In genomic region chr19:8898576-8898975, GRCm38 (mm10) we compare ENCODE assay signal across 8 mouse cellular contexts. TPM values are rescaled to one million over a fixed set of nuclear protein-coding genes. Genes with fewer than 3 reads are reported as not detected.
DNase-seq lines count a peak whose midpoint lies in the region; ATAC-seq and TF ChIP-seq lines count a peak whose summit lies in the region.

No protein-coding gene starts in this region.

- H3K36me3 ChIP-seq in heart, embryonic 16.5 days (ENCODE audit: control insufficient read depth, insufficient read depth), result peaks cover 19% of the 10 kb centered on the region
- H3K36me3 ChIP-seq in forebrain, embryonic 12.5 days (replicated peaks), result peaks cover 49% of the 10 kb centered on the region
- H3K36me3 ChIP-seq in liver, postnatal 0 days (replicated peaks; ENCODE audit: insufficient read depth, low read length), result peaks cover 17% of the 10 kb centered on the region

- H3K9ac ChIP-seq in heart, embryonic 16.5 days (ENCODE audit: low read length), result peak overlapping the region; percentile 95
- H3K9ac ChIP-seq in forebrain, embryonic 12.5 days, result peak overlapping the region; percentile 95
- H3K9ac ChIP-seq in liver, postnatal 0 days (replicated peaks), result peak overlapping the region; percentile 97

- no peak; the same call in 1 of the 2 replicates for ATAC-seq in heart, embryonic 16.5 days (replicated peaks; ENCODE audit: extremely low read depth, insufficient read depth, low FRiP score)
- peak; percentile 19 for ATAC-seq in CD4-positive, CD25-positive, alpha-beta regulatory T cell, adult 4 months
- ATAC-seq in forebrain, embryonic 12.5 days (ENCODE audit: low FRiP score), result no peak
- no peak for ATAC-seq in liver, postnatal 0 days

- peak overlapping the region; percentile 92 for H3K4me3 ChIP-seq in heart, embryonic 16.5 days (ENCODE audit: low read length)
- peak overlapping the region; percentile 94 for H3K4me3 ChIP-seq in forebrain, embryonic 12.5 days (replicated peaks)
- peak overlapping the region; percentile 98 for H3K4me3 ChIP-seq in liver, postnatal 0 days (ENCODE audit: low read depth, low read length)

- WGBS in heart, embryonic 16.5 days, result 5% methylated on average over 13 of the region's 13 CpGs
- WGBS in forebrain, embryonic 12.5 days, result 14% methylated on average over 13 of the region's 13 CpGs
- 3% methylated on average over 13 of the region's 13 CpGs for WGBS in liver, postnatal 0 days (ENCODE audit: insufficient replicate concordance)

- peaks cover 25% of the 10 kb centered on the region for H3K4me1 ChIP-seq in heart, embryonic 16.5 days (ENCODE audit: control insufficient read depth, insufficient read depth, low read length)
- H3K4me1 ChIP-seq in forebrain, embryonic 12.5 days, result peaks cover 40% of the 10 kb centered on the region
- peaks cover 40% of the 10 kb centered on the region for H3K4me1 ChIP-seq in liver, postnatal 0 days (ENCODE audit: insufficient read depth)

- DNase-seq in heart, adult 8-10 months (ENCODE audit: low spot score), result no peak
- DNase-seq in liver, postnatal 0 days, result no peak
- no peak for DNase-seq in adrenal gland, postnatal 10 days
- DNase-seq in embryo, embryonic 10 days (ENCODE audit: low spot score), result no peak
- no peak for DNase-seq in adrenal gland, postnatal 25 days

- no peak for TF ChIP-seq EP300 in liver, postnatal 0 days (IDR thresholded peaks at IDR 0.05; ENCODE audit: low read depth)

- no peaks in the 10 kb centered on the region for H3K27me3 ChIP-seq in heart, embryonic 16.5 days (ENCODE audit: control insufficient read depth, insufficient read depth, low read length)
- no peaks in the 10 kb centered on the region for H3K27me3 ChIP-seq in forebrain, embryonic 12.5 days
- no peaks in the 10 kb centered on the region for H3K27me3 ChIP-seq in liver, postnatal 0 days (ENCODE audit: insufficient read depth, low read length)

- H3K9me3 ChIP-seq in heart, embryonic 16.5 days (replicated peaks; ENCODE audit: control insufficient read depth, low read length), result no peaks in the 10 kb centered on the region
- no peaks in the 10 kb centered on the region for H3K9me3 ChIP-seq in forebrain, embryonic 12.5 days
- no peaks in the 10 kb centered on the region for H3K9me3 ChIP-seq in liver, postnatal 0 days (ENCODE audit: low read length)

- peak overlapping the region; percentile 85 for H3K27ac ChIP-seq in heart, embryonic 16.5 days (ENCODE audit: low read length)
- peak overlapping the region; percentile 89 for H3K27ac ChIP-seq in forebrain, embryonic 12.5 days
- H3K27ac ChIP-seq in liver, postnatal 0 days (ENCODE audit: low read depth), result peak overlapping the region; percentile 97

- no peak for TF ChIP-seq CTCF in liver, postnatal 0 days (IDR thresholded peaks at IDR 0.05; ENCODE audit: low read depth)

- peak overlapping the region; percentile 79 for H3K4me2 ChIP-seq in heart, embryonic 16.5 days (ENCODE audit: low read depth, low read length)
- H3K4me2 ChIP-seq in forebrain, embryonic 12.5 days, result peak overlapping the region; percentile 73
- peak overlapping the region; percentile 94 for H3K4me2 ChIP-seq in liver, postnatal 0 days (ENCODE audit: low read depth, low read length)

RNA-seq across cellular contexts. Expression of gene Ganab, which starts 0.7 kb away (rescaled TPM):
- polyA plus RNA-seq in heart, embryonic 16.5 days (2015; fragmentation: Nextera tagmentation; extraction: Ambion mirVana), result 56.7 and 62.6 TPM in 2 replicates
- total RNA-seq in heart, adult 8-10 months (2022), result 10 to 100 TPM; 45.5 to 49.6 (median 47.2) TPM
- polyA plus RNA-seq in CD4-positive, CD25-positive, alpha-beta regulatory T cell, adult 4 months (2017; shearing (Covaris generic)), result 10 to 100 TPM; 50.2 to 83.9 TPM
- 106 and 113 TPM in 2 replicates for polyA plus RNA-seq in forebrain, embryonic 12.5 days (2016; fragmentation: Nextera tagmentation; extraction: Ambion mirVana)
- polyA plus RNA-seq in liver, postnatal 0 days (2015; fragmentation: Nextera tagmentation; extraction: Ambion mirVana), result 29.4 and 32.4 TPM in 2 replicates
- total RNA-seq in adrenal gland, postnatal 10 days (2021), result 100 to 1,000 TPM; 142 to 150 TPM
- total RNA-seq in adrenal gland, postnatal 25 days (2021), result 196 and 200 TPM in 2 replicates

RNA-seq across cellular contexts. Expression of gene Ints5, which starts 5.8 kb away (rescaled TPM):
- polyA plus RNA-seq in heart, embryonic 16.5 days (2015; fragmentation: Nextera tagmentation; extraction: Ambion mirVana), result 24.8 and 27.6 TPM in 2 replicates
- total RNA-seq in heart, adult 8-10 months (2022), result 10 to 100 TPM; 11.0 to 12.0 (median 11.2) TPM
- polyA plus RNA-seq in CD4-positive, CD25-positive, alpha-beta regulatory T cell, adult 4 months (2017; shearing (Covaris generic)), result 10 to 100 TPM in 1 of 2 experiments, 1 to 10 TPM in 1; 8.7 to 12.2 TPM
- polyA plus RNA-seq in forebrain, embryonic 12.5 days (2016; fragmentation: Nextera tagmentation; extraction: Ambion mirVana), result 48.1 and 52.6 TPM in 2 replicates
- 11.4 and 12.1 TPM in 2 replicates for polyA plus RNA-seq in liver, postnatal 0 days (2015; fragmentation: Nextera tagmentation; extraction: Ambion mirVana)
- total RNA-seq in adrenal gland, postnatal 10 days (2021), result 10 to 100 TPM; 23.7 to 25.2 TPM
- total RNA-seq in adrenal gland, postnatal 25 days (2021), result 23.5 and 26.7 TPM in 2 replicates

RNA-seq across cellular contexts. Expression of gene Gm49416, which starts 9.8 kb away (rescaled TPM):
- polyA plus RNA-seq in heart, embryonic 16.5 days (2015; fragmentation: Nextera tagmentation; extraction: Ambion mirVana), result not detected in 2 replicates
- 1 to 10 TPM; 3.6 to 5.3 (median 4.6) TPM for total RNA-seq in heart, adult 8-10 months (2022)
- not detected for polyA plus RNA-seq in CD4-positive, CD25-positive, alpha-beta regulatory T cell, adult 4 months (2017; shearing (Covaris generic))
- not detected in 2 replicates for polyA plus RNA-seq in forebrain, embryonic 12.5 days (2016; fragmentation: Nextera tagmentation; extraction: Ambion mirVana)
- polyA plus RNA-seq in liver, postnatal 0 days (2015; fragmentation: Nextera tagmentation; extraction: Ambion mirVana), result not detected in 2 replicates
- total RNA-seq in adrenal gland, postnatal 10 days (2021), result not detected
- not detected in 2 replicates for total RNA-seq in adrenal gland, postnatal 25 days (2021)

RNA-seq across cellular contexts. Expression of gene 1810009A15Rik, which starts 9.9 kb away (rescaled TPM):
- 39.7 and 54.5 TPM in 2 replicates for polyA plus RNA-seq in heart, embryonic 16.5 days (2015; fragmentation: Nextera tagmentation; extraction: Ambion mirVana)
- 10 to 100 TPM; 11.8 to 29.9 (median 21.1) TPM for total RNA-seq in heart, adult 8-10 months (2022)
- 100 to 1,000 TPM; 102 to 103 TPM for polyA plus RNA-seq in CD4-positive, CD25-positive, alpha-beta regulatory T cell, adult 4 months (2017; shearing (Covaris generic))
- 91.0 and 104 TPM in 2 replicates for polyA plus RNA-seq in forebrain, embryonic 12.5 days (2016; fragmentation: Nextera tagmentation; extraction: Ambion mirVana)
- polyA plus RNA-seq in liver, postnatal 0 days (2015; fragmentation: Nextera tagmentation; extraction: Ambion mirVana), result 30.5 and 32.5 TPM in 2 replicates
- 10 to 100 TPM; 31.5 to 31.9 TPM for total RNA-seq in adrenal gland, postnatal 10 days (2021)
- 48.8 and 57.4 TPM in 2 replicates for total RNA-seq in adrenal gland, postnatal 25 days (2021)

RNA-seq across cellular contexts. Expression of gene Gm49403, which starts 14.8 kb away (rescaled TPM):
- polyA plus RNA-seq in heart, embryonic 16.5 days (2015; fragmentation: Nextera tagmentation; extraction: Ambion mirVana), result not detected in 2 replicates
- not detected for total RNA-seq in heart, adult 8-10 months (2022)
- polyA plus RNA-seq in CD4-positive, CD25-positive, alpha-beta regulatory T cell, adult 4 months (2017; shearing (Covaris generic)), result not detected
- not detected in 2 replicates for polyA plus RNA-seq in forebrain, embryonic 12.5 days (2016; fragmentation: Nextera tagmentation; extraction: Ambion mirVana)
- not detected in 2 replicates for polyA plus RNA-seq in liver, postnatal 0 days (2015; fragmentation: Nextera tagmentation; extraction: Ambion mirVana)
- total RNA-seq in adrenal gland, postnatal 10 days (2021), result not detected
- not detected in 2 replicates for total RNA-seq in adrenal gland, postnatal 25 days (2021)
